Mouse (Mus musculus): Measurements from ENCODE around the gene Slc12a7.
A peak's percentile ranks its signal among the peaks of the same experiment; 100 is the strongest.

The Slc12a7 gene

DNA sequence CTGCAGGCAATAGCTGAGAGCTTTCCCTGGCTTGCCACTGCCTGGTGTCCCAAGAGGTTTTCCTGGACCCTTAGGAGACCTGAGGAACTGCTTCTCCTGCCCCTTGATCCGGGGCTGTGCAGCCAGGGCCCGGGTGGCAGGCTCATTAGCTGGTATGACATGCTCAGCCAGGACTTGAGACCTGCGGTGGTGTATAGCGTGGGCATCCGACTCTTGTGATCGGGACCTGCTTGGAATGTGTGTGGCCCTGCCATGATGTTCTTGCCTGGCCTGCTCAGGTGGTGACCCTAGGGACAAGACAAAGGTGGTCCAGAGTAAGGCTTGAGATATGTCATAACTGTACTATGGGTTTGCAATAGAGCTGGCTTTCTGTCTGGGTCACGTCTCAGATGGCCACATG is 88.4 kb downstream of the Slc12a7 start:
- no peak for DNase-seq (ENCODE audit: low spot score in 2 of 2)

DNA sequence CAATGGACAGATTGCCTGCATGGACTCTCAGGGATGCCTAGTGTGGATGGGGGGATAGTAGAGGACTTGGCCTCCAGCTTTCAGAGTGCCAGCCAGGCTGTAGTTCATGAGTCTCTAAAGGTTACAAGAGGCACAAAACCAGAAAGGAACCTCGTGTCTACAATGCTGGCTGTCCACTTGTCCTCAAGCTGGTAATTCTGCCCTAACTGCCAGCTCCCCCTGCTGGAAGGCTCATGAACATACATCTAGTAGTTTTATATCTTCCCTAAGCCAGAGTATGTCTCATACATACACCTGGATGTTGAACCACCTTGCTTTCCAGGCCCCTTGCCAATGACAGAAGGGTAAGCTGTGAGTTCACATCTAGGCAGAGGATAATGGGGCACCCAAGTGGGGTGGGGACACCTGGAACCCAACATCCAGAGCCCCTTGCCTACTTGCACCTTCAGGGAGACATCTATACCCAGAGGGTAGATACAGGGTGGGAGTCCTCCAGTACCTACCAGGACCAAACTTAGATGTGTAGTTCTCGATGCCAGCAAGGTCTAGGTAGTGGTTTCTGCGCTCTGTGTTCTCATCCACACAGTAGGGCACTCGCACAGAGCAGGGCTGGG is 89.4 kb downstream of the Slc12a7 start:
- peak; percentile 51 to 69 for DNase-seq (ENCODE audit: low spot score in 2 of 2)

DNA sequence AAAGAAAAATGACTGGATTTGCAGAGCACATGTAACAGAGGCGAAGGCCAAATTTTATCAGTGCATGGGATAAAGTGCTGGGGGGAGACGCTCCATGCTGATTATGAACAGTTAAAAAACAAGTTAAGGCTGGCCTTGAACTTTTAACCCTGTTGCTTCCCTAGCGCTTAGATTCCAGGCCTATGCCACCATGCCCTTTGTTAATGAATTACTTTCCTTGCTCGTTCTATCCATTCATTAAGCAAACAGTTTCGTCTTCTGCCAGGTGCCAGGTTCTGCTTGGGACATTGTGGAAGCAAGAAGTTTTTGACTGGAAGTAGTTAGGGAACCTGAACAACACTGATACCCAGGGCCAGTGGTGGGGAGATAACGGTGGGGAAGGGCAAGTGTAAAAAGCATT is 90.8 kb downstream of the Slc12a7 start:
- DNase-seq (ENCODE audit: low spot score in 2 of 2) = no peak

DNA sequence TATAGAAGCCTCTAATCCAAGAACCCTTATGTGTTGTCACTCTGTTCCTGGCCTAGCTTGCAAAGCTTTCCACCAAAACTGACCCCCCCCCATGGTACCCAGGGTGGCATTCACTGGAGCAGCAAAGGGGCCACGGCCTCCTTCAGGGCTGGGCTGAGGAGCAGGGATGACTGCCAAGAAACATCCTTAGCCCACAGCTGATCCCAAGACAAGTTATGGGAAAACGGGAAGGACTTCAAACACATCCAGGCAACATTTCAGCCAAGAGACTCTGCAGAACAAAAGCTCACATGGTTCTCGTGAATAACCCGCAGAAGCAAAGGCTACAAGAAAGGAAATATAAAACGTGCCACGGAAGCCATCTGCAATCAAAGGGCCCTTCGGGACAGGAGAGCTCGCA is 94.3 kb downstream of the Slc12a7 start:
- DNase-seq (ENCODE audit: low spot score in 2 of 2) = no peak

DNA sequence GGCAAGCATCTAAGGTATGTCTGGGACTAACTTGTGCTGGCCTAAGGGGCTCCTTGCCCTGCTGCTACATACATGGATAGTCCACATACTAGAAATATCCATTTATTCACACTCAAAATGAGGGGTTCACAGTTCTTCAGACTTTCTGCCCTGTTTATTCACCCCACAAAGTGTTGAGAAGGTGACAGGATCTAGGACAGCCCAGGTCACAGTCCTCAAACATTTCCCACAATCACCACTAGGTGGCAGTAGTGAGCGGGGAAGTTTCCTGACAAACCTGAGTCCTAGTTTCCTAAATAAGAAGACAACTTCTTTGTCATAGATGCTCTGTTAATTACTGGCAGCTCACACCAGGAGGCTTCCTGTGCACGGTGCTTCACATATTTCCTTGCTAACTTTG is 98.6 kb downstream of the Slc12a7 start:
- DNase-seq (ENCODE audit: low spot score in 2 of 2) = peak; percentile 17 to 22

GRCm38 (mm10) chr13:73833809-73834208 is 100.9 kb downstream of the Slc12a7 start:
- DNase-seq (ENCODE audit: low spot score in 2 of 2) = no peak

GRCm38 (mm10) chr13:73835791-73836190 is 102.9 kb downstream of the Slc12a7 start:
- DNase-seq (ENCODE audit: low spot score in 2 of 2) = no peak

GRCm38 (mm10) chr13:73836491-73836890 is 103.6 kb downstream of the Slc12a7 start:
- DNase-seq (ENCODE audit: low spot score in 2 of 2) = no peak

DNA sequence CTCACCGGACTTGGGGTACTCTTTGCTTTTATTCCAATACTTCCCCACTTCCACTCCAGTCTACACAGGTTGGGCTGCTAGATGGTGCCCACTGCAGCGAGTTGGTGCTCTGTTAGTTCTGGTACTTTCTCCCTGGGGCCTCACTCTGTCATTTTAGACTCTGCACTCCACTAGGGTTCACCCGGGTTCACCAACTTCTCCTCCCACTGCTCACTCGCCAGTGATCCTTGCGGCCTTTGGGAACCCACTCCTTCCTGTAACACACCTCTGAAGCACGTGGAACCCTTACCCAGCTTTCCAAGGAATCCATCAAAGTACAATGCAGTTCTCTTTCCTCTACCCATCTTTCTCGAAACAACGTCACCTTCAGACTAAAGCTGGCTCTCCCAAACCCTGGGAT is 104.8 kb downstream of the Slc12a7 start:
- no peak for DNase-seq (ENCODE audit: low spot score in 2 of 2)

DNA sequence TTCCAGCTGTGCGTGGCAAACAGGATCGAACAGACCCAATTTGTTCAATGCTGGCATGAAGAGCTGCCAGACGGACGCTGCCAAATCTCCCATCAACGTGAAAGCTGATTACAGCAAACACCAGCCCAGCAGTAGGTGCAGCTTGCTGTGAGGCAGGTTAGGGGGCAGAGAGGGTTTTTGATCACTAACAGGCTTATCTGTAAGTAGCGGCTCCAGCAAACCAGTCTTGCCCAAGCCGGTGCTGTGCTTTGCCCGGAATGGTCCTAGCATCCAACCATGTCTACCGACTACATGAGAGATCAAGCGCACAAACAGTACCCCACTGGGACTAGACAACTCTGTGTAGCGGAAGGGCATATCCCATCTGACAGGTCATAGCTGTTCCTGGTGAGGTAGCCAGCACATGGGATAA is 106.2 kb downstream of the Slc12a7 start:
- no peak for DNase-seq (ENCODE audit: low spot score in 2 of 2)

DNA sequence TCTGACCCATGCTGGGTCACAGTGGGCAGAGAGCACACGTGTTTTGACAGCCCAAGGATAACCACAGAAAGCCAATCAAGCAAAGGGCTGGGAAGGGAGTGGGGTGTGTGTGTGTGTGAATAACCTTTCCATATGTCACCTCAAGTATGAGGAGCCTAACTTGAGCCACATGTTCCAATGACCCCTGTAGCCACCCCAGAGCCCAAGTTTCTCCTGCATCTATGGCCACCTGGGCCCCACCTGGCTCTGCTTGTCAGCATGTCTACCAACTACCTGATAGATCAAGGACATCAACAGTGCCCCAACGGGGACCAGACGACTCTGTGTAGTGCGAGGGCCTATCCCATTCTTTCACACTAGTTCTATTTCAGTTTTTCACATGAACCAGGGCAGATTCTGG is 106.8 kb downstream of the Slc12a7 start:
- DNase-seq (ENCODE audit: low spot score in 2 of 2) = no peak

GRCm38 (mm10) chr13:73842696-73843095 is 109.8 kb downstream of the Slc12a7 start:
- no peak for DNase-seq (ENCODE audit: low spot score in 2 of 2)

DNA sequence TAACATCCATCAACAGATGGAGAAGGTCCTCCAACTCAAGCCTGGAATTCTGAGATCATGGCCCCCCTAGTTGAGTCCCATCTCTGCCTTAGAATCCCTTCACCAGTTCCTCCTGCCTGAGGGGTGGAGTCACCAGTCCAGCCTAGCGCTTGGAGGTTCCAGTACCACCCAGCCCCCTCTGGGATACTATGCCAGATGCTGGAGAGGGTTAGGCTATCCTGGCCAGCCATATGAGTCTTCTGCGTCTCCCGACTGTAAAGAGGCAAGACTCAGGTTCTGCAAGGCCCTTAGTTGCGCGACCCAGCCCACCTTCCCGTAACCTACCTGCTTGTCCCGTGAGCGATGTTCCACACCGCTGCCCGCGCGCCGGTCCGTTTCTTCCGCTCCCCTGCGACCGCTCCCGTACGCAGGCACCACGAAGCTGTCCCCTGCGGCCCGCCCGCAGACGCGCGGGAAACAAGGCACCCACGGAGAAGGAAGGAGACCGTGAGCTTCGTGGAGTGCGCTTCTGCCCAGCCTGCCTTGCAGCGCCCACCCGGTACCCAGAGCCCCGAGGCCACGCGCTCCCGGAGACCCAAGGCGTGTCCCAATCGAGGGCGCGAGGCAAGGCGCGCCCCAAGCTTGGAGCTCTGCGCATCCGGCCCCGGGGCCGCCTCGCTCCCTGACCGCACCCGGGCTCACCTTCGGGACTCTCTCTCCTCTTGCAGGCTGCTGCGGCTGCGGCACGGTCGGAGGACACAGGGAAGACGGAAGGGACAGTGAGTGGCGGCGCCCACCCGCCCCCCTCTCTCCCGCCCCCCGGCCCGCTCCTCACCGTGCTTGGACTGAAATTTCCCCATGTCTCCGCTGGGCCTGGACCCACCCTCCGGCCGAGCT is 113.9 kb downstream of the Slc12a7 start:
- DNase-seq (ENCODE audit: low spot score in 2 of 2) = no peak

- peak; percentile 36 to 56 for DNase-seq (ENCODE audit: low spot score in 2 of 2)
Measured at GRCm38 (mm10) chr13:73847465-73847836, 114.6 kb downstream of the Slc12a7 start, which contains the start of gene Nkd2. Nkd2 (minus strand) TSS chr13:73847631.
